Mouse (Mus musculus) hindbrain, embryonic 12.5 days (tissue): ENCODE data around the gene Krt23. TPM values are rescaled to one million over a fixed set of nuclear protein-coding genes. Genes with fewer than 3 reads are reported as not detected.

ENCODE experiments used
- ATAC-seq: fragments of 200-750 bp; cut with Nextera tagmentation; 2 replicates; pipeline ENCODE4 v1.8.0; 2017; ENCODE audit warnings: moderate TSS enrichment; ENCODE audit not compliant: low FRiP score
- H3K27ac ChIP-seq: fragments of 300-500 bp; sonication (generic); 2 replicates; pipeline ENCODE4 v1.5.1; 2016; ENCODE audit warnings: mild to moderate bottlenecking
- H3K27me3 ChIP-seq: fragments of 300-500 bp; sonication (generic); 2 replicates; pipeline ENCODE4 v1.6.1; 2016; ENCODE audit warnings: mild to moderate bottlenecking
- H3K36me3 ChIP-seq: fragments of 300-500 bp; sonication (generic); 2 replicates; pipeline ENCODE4 v1.6.1; 2016; ENCODE audit warnings: mild to moderate bottlenecking
- H3K4me1 ChIP-seq: fragments of 300-500 bp; sonication (generic); 2 replicates; pipeline ENCODE4 v1.6.1; 2016
- H3K4me2 ChIP-seq: fragments of 300-500 bp; sonication (generic); replicated peaks from 2 replicates; pipeline ENCODE4 v1.6.1; 2016; ENCODE audit warnings: mild to moderate bottlenecking
- H3K4me3 ChIP-seq: fragments of 300-500 bp; sonication (generic); 2 replicates; pipeline ENCODE4 v1.5.1; 2016; ENCODE audit warnings: mild to moderate bottlenecking
- H3K9ac ChIP-seq: fragments of 300-500 bp; sonication (generic); 2 replicates; pipeline ENCODE4 v1.6.1; 2016; ENCODE audit warnings: mild to moderate bottlenecking, moderate library complexity
- H3K9me3 ChIP-seq: fragments of 300-500 bp; sonication (generic); replicated peaks from 2 replicates; pipeline ENCODE4 v1.6.1; 2016; ENCODE audit warnings: mild to moderate bottlenecking
- WGBS: fragments of 180-500 bp; shearing (Covaris S2); methylation state at CpG from one replicate; pipeline ENCODE4 v1.1.7; 2016; 5-methylcytosine and 5-hydroxymethylcytosine counted together
- polyA plus RNA-seq: library from polyadenylated mRNA; unstranded; fragments of >200 nt; fragmentation: Nextera tagmentation; extraction: Ambion mirVana; gene quantifications from 2 replicates; pipeline ENCODE4 v1.2.1, GENCODE M21; 2016

Gene Krt23
- polyA plus RNA-seq, 1 experiment from 2014 or later: 0.22 TPM

- Histone ChIP-seq H3K9ac (no peak overlapping the region), H3K9me3 (no peaks in the 10 kb centered on the region), H3K27me3 (no peaks in the 10 kb centered on the region), H3K4me3 (no peak overlapping the region), H3K36me3 (no peaks in the 10 kb centered on the region), H3K4me1 (no peaks in the 10 kb centered on the region), H3K27ac (no peak overlapping the region), H3K4me2 (no peak overlapping the region)
- no peak for ATAC-seq
- WGBS: 73% methylated on average over 6 of the region's 6 CpGs
These were observed 19.5 kb downstream of the Krt23 start for GRCm38 (mm10) chr11:99473433-99473832.

- H3K4me2 ChIP-seq: no peak overlapping the region
- ATAC-seq: no peak
- no peaks in the 10 kb centered on the region for H3K4me1 ChIP-seq
- H3K4me3 ChIP-seq: no peak overlapping the region
- no peaks in the 10 kb centered on the region for H3K27me3 ChIP-seq
- H3K36me3 ChIP-seq: no peaks in the 10 kb centered on the region
- no peak overlapping the region for H3K9ac ChIP-seq
- WGBS: 76% methylated on average over 4 of the region's 4 CpGs
- no peaks in the 10 kb centered on the region for H3K9me3 ChIP-seq
- no peak overlapping the region for H3K27ac ChIP-seq
These were observed 20.5 kb downstream of the Krt23 start for GRCm38 (mm10) chr11:99472405-99472804.

- no peaks in the 10 kb centered on the region for H3K4me1 ChIP-seq
- H3K27ac ChIP-seq: no peak overlapping the region
- H3K36me3 ChIP-seq: no peaks in the 10 kb centered on the region
- no peak overlapping the region for H3K9ac ChIP-seq
- H3K4me2 ChIP-seq: no peak overlapping the region
- ATAC-seq: no peak
- no peaks in the 10 kb centered on the region for H3K9me3 ChIP-seq
- WGBS: 94% methylated on average over 6 of the region's 6 CpGs
- no peaks in the 10 kb centered on the region for H3K27me3 ChIP-seq
- no peak overlapping the region for H3K4me3 ChIP-seq
These were observed 21.0 kb downstream of the Krt23 start for GRCm38 (mm10) chr11:99471946-99472345.

- ATAC-seq: no peak
- H3K9ac ChIP-seq: no peak overlapping the region
- no peak overlapping the region for H3K27ac ChIP-seq
- no peaks in the 10 kb centered on the region for H3K9me3 ChIP-seq
- no peaks in the 10 kb centered on the region for H3K36me3 ChIP-seq
- 85% methylated on average over 4 of the region's 4 CpGs for WGBS
- H3K4me1 ChIP-seq: no peaks in the 10 kb centered on the region
- no peak overlapping the region for H3K4me2 ChIP-seq
- no peaks in the 10 kb centered on the region for H3K27me3 ChIP-seq
- H3K4me3 ChIP-seq: no peak overlapping the region
These were observed 23.7 kb downstream of the Krt23 start for GRCm38 (mm10) chr11:99469228-99469627.

GRCm38 (mm10) chr11:99468566-99468965 lies 24.4 kb downstream of the Krt23 start:
- no peak overlapping the region for H3K4me2 ChIP-seq
- 86% methylated on average over 11 of the region's 11 CpGs for WGBS
- H3K27ac ChIP-seq: no peak overlapping the region

GRCm38 (mm10) chr11:99466316-99466715 lies 26.6 kb downstream of the Krt23 start:
- no peaks in the 10 kb centered on the region for H3K27me3 ChIP-seq
- H3K9ac ChIP-seq: no peak overlapping the region
- no peaks in the 10 kb centered on the region for H3K36me3 ChIP-seq
- ATAC-seq: no peak
- H3K9me3 ChIP-seq: no peaks in the 10 kb centered on the region
- H3K4me2 ChIP-seq: no peak overlapping the region
- H3K4me1 ChIP-seq: no peaks in the 10 kb centered on the region
- no peak overlapping the region for H3K4me3 ChIP-seq
- 45% methylated on average over 7 of the region's 7 CpGs for WGBS
- no peak overlapping the region for H3K27ac ChIP-seq

More at GRCm38 (mm10) chr11:99468566-99468965, 24.4 kb downstream of the Krt23 start:
- Histone ChIP-seq H3K4me3 (no peak overlapping the region), H3K27me3 (no peaks in the 10 kb centered on the region), H3K36me3 (no peaks in the 10 kb centered on the region), H3K4me1 (no peaks in the 10 kb centered on the region), H3K9me3 (no peaks in the 10 kb centered on the region), H3K9ac (no peak overlapping the region)
- ATAC-seq: no peak

- Histone ChIP-seq H3K9ac (no peak overlapping the region), H3K9me3 (no peaks in the 10 kb centered on the region), H3K36me3 (no peaks in the 10 kb centered on the region), H3K27me3 (no peaks in the 10 kb centered on the region), H3K4me2 (no peak overlapping the region), H3K4me1 (no peaks in the 10 kb centered on the region), H3K27ac (no peak overlapping the region), H3K4me3 (no peak overlapping the region)
- ATAC-seq: no peak
- WGBS: 6% methylated on average over 5 of the region's 5 CpGs
These were observed 28.1 kb downstream of the Krt23 start for GRCm38 (mm10) chr11:99464836-99465235.

GRCm38 (mm10) chr11:99463155-99463554 lies 29.8 kb downstream of the Krt23 start:
- H3K4me2 ChIP-seq: no peak overlapping the region
- no peaks in the 10 kb centered on the region for H3K27me3 ChIP-seq
- no peak for ATAC-seq
- no peaks in the 10 kb centered on the region for H3K36me3 ChIP-seq
- no peak overlapping the region for H3K9ac ChIP-seq
- no peak overlapping the region for H3K4me3 ChIP-seq
- no peaks in the 10 kb centered on the region for H3K9me3 ChIP-seq
- no peaks in the 10 kb centered on the region for H3K4me1 ChIP-seq
- WGBS: 13% methylated on average over 8 of the region's 8 CpGs
- no peak overlapping the region for H3K27ac ChIP-seq

GRCm38 (mm10) chr11:99461736-99462135 lies 31.2 kb downstream of the Krt23 start:
- Histone ChIP-seq H3K27me3 (no peaks in the 10 kb centered on the region), H3K4me2 (no peak overlapping the region), H3K4me1 (no peaks in the 10 kb centered on the region), H3K4me3 (no peak overlapping the region), H3K36me3 (no peaks in the 10 kb centered on the region), H3K27ac (no peak overlapping the region), H3K9ac (no peak overlapping the region), H3K9me3 (no peaks in the 10 kb centered on the region)
- 57% methylated on average over 7 of the region's 7 CpGs for WGBS
- ATAC-seq: no peak

GRCm38 (mm10) chr11:99458887-99459286 lies 34.0 kb downstream of the Krt23 start:
- Histone ChIP-seq H3K4me1 (no peaks in the 10 kb centered on the region), H3K4me3 (no peak overlapping the region), H3K27ac (no peak overlapping the region), H3K9me3 (no peaks in the 10 kb centered on the region), H3K4me2 (no peak overlapping the region), H3K9ac (no peak overlapping the region), H3K36me3 (no peaks in the 10 kb centered on the region), H3K27me3 (no peaks in the 10 kb centered on the region)
- ATAC-seq: no peak
- 71% methylated on average over 7 of the region's 7 CpGs for WGBS

- no peaks in the 10 kb centered on the region for H3K27me3 ChIP-seq
- H3K36me3 ChIP-seq: no peaks in the 10 kb centered on the region
- no peak for ATAC-seq
- H3K4me1 ChIP-seq: no peaks in the 10 kb centered on the region
- 57% methylated on average over 10 of the region's 10 CpGs for WGBS
- H3K9me3 ChIP-seq: no peaks in the 10 kb centered on the region
- no peak overlapping the region for H3K9ac ChIP-seq
- no peak overlapping the region for H3K4me3 ChIP-seq
- H3K4me2 ChIP-seq: no peak overlapping the region
- H3K27ac ChIP-seq: no peak overlapping the region
These were observed 38.2 kb downstream of the Krt23 start for GRCm38 (mm10) chr11:99454759-99455158.

- WGBS: 89% methylated on average over 4 of the region's 4 CpGs
- no peaks in the 10 kb centered on the region for H3K4me1 ChIP-seq
- no peaks in the 10 kb centered on the region for H3K36me3 ChIP-seq
- no peak overlapping the region for H3K9ac ChIP-seq
- no peak overlapping the region for H3K4me2 ChIP-seq
- H3K9me3 ChIP-seq: no peaks in the 10 kb centered on the region
- H3K27me3 ChIP-seq: no peaks in the 10 kb centered on the region
- H3K27ac ChIP-seq: no peak overlapping the region
- ATAC-seq: no peak
- no peak overlapping the region for H3K4me3 ChIP-seq
These were observed 38.9 kb downstream of the Krt23 start for GRCm38 (mm10) chr11:99454044-99454443.

- Histone ChIP-seq H3K4me2 (no peak overlapping the region), H3K9ac (no peak overlapping the region), H3K27me3 (no peaks in the 10 kb centered on the region), H3K4me1 (no peaks in the 10 kb centered on the region), H3K4me3 (no peak overlapping the region), H3K27ac (no peak overlapping the region), H3K36me3 (no peaks in the 10 kb centered on the region), H3K9me3 (no peaks in the 10 kb centered on the region)
- ATAC-seq: no peak
- WGBS: 60% methylated on average over 2 of the region's 2 CpGs
These were observed 44.2 kb downstream of the Krt23 start for GRCm38 (mm10) chr11:99448769-99449168.
